Mouse (Mus musculus) forebrain, embryonic 11.5 days (tissue): ENCODE measurements at regions not wholly inside any gene's neighbourhood (a gene's known extent, or its start where the extent isn't known, plus 50 kb on each side); places are given as distances from the start of the nearest gene placed in this dataset.

Source experiments
- ATAC-seq: fragments of 200-750 bp; cut with Nextera tagmentation; replicated peaks from 2 replicates; pipeline ENCODE4 v1.8.0; 2017; ENCODE audit warnings: moderate TSS enrichment; ENCODE audit not compliant: low FRiP score
- DNase-seq: peaks from one replicate; pipeline ENCODE4 v3.0.0-alpha.2; 2017; ENCODE audit warnings: low spot score
- H3K27ac ChIP-seq: fragments of 300-500 bp; sonication (generic); 2 replicates; pipeline ENCODE4 v1.5.1; 2014; ENCODE audit warnings: low read depth, low read length
- H3K27me3 ChIP-seq: fragments of 300-500 bp; sonication (generic); 2 replicates; pipeline ENCODE4 v1.6.1; 2014; ENCODE audit warnings: mild to moderate bottlenecking, low read length, mixed read lengths; ENCODE audit not compliant: control insufficient read depth, insufficient read depth
- H3K36me3 ChIP-seq: fragments of 300-500 bp; sonication (generic); 2 replicates; pipeline ENCODE4 v1.6.1; 2014; ENCODE audit warnings: mild to moderate bottlenecking, low read length, moderate library complexity, mixed read lengths; ENCODE audit not compliant: control insufficient read depth, insufficient read depth
- H3K4me1 ChIP-seq: fragments of 300-500 bp; sonication (generic); replicated peaks from 2 replicates; pipeline ENCODE4 v1.6.1; 2014; ENCODE audit warnings: low read length, mixed read lengths; ENCODE audit not compliant: control insufficient read depth, insufficient read depth
- H3K4me2 ChIP-seq: fragments of 300-500 bp; sonication (generic); 2 replicates; pipeline ENCODE4 v1.6.1; 2014; ENCODE audit warnings: low read depth, mild to moderate bottlenecking, low read length, moderate library complexity, mixed read lengths; ENCODE audit not compliant: severe bottlenecking
- H3K4me3 ChIP-seq: fragments of 300-500 bp; sonication (generic); 2 replicates; pipeline ENCODE4 v1.5.1; 2014; ENCODE audit warnings: low read depth, low read length
- H3K9ac ChIP-seq: fragments of 300-500 bp; sonication (generic); 2 replicates; pipeline ENCODE4 v1.6.1; 2014; ENCODE audit warnings: low read length
- H3K9me3 ChIP-seq: fragments of 300-500 bp; sonication (generic); 2 replicates; pipeline ENCODE4 v1.6.1; 2016; ENCODE audit warnings: low read length, mixed read lengths; ENCODE audit not compliant: control insufficient read depth
- WGBS: fragments of 180-500 bp; shearing (Covaris S2); extraction: QIAGEN DNeasy Blood & Tissue Kit; methylation state at CpG from one replicate; pipeline ENCODE4 v1.1.7; 2014; 5-methylcytosine and 5-hydroxymethylcytosine counted together

DNA sequence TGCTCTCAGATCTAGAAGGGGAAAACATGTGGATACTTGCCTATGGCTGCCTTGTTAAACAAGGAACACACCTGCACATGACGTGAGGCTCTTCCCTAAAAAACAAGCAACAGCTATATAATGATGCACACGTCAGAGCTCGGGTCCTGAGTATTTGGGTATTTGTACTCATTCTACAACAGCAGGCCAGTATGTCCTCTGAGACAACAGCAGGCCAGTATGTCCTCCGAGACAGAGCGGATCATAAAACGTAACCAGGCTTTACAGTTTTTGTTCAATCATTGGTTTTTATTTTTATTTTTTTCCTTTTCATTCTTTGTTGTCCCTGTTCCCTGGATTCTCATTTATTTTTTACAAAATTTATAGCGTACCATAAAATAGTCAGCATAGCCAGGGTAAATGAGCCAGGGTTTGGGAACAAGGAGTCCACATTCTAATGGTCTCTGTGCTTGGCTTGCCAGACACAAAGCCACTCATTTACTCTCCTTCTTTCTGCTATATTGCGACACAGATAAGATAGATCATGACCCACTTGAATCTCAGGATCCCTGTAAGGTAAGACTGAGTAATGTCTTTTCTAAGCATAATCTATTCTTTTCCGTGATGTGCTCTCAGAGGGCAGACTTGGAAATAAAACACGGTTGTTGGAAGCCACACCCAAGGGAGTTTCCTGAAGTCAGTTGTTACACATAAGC, 111.8 kb downstream of the Avpr1a start:
- WGBS, result 87% methylated on average over 10 of the region's 10 CpGs
- H3K4me1 ChIP-seq, result no peaks in the 10 kb centered on the region
- no peaks in the 10 kb centered on the region for H3K27me3 ChIP-seq
- H3K4me2 ChIP-seq, result no peak overlapping the region
- no peak for DNase-seq
- H3K9me3 ChIP-seq, result no peaks in the 10 kb centered on the region
- no peak overlapping the region for H3K27ac ChIP-seq
- ATAC-seq, result no peak
- no peak overlapping the region for H3K4me3 ChIP-seq
- H3K9ac ChIP-seq, result no peak overlapping the region
- no peaks in the 10 kb centered on the region for H3K36me3 ChIP-seq

DNA sequence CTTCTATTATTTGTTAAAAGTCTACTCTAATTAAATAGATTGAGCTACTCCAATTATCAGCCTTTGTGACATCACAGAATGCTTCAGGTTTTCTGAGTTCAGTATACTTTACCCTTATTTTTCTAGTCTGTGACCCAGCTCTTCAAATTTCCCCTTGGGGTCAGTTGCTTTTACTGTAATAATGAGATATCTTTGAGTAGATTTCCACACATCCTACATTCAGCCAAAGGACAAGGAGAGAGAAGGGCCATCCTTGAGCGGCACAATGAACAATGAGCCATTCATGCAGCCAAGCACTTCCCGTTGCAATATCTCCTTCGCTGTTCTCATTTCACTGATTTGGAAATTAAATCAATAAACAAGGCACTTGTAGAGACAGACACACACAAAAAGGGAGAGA, 113.6 kb downstream of the Avpr1a start:
- Histone ChIP-seq H3K9me3 (no peaks in the 10 kb centered on the region), H3K27me3 (no peaks in the 10 kb centered on the region), H3K4me1 (no peaks in the 10 kb centered on the region), H3K27ac (no peak overlapping the region), H3K4me2 (no peak overlapping the region), H3K36me3 (no peaks in the 10 kb centered on the region), H3K4me3 (no peak overlapping the region), H3K9ac (no peak overlapping the region)
- 66% methylated on average over 3 of the region's 3 CpGs for WGBS
- no peak for ATAC-seq
- DNase-seq, result no peak

DNA sequence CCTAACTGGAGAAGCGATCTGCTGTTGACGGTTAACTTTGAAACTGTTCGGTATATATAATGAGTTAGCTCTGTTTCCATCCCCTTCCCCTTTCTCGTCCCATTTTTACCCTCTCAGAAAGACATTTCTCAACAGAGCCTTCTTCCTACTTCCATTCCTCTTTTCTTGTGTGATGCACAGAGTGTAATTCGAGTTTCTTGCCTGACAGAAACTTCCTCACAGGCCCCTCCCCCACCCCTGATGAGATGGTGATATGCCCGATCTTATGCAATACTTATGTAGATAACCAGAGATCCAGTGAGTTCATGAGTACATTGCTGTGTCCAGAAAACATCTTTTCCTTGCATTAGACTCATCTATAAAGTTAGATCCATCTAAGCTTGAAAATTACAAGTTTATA, 114.2 kb downstream of the Avpr1a start:
- 80% methylated on average over 6 of the region's 6 CpGs for WGBS
- no peak overlapping the region for H3K4me2 ChIP-seq
- H3K9ac ChIP-seq, result no peak overlapping the region
- H3K27ac ChIP-seq, result no peak overlapping the region
- no peaks in the 10 kb centered on the region for H3K9me3 ChIP-seq
- no peaks in the 10 kb centered on the region for H3K27me3 ChIP-seq
- no peak overlapping the region for H3K4me3 ChIP-seq
- no peak for DNase-seq
- H3K36me3 ChIP-seq, result no peaks in the 10 kb centered on the region
- H3K4me1 ChIP-seq, result no peaks in the 10 kb centered on the region
- ATAC-seq, result no peak

DNA sequence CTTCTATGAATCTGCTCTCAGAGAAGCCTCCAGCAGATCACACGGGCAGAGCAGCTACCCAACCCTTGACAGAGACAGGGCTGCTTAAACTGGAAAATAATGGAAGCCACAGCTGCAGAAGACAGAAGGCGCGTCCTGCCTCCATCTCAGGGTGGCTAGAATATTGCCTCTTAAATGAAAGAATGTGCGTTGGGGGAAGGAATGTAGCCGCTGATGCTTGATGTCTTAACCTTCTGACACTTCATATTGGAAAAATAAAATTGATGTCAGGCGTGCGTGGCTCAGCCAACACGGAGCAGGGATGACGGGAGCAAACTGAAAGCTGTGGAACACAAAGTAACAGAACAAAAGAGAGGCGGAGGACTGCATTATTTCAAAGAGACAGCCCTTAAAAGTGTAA, 114.6 kb upstream of the Ppm1h start:
- no peaks in the 10 kb centered on the region for H3K9me3 ChIP-seq
- DNase-seq, result no peak
- H3K27me3 ChIP-seq, result no peaks in the 10 kb centered on the region
- H3K36me3 ChIP-seq, result no peaks in the 10 kb centered on the region
- H3K27ac ChIP-seq, result no peak overlapping the region
- no peaks in the 10 kb centered on the region for H3K4me1 ChIP-seq
- H3K4me3 ChIP-seq, result no peak overlapping the region
- 62% methylated on average over 10 of the region's 10 CpGs for WGBS
- no peak overlapping the region for H3K9ac ChIP-seq
- no peak for ATAC-seq
- no peak overlapping the region for H3K4me2 ChIP-seq

DNA sequence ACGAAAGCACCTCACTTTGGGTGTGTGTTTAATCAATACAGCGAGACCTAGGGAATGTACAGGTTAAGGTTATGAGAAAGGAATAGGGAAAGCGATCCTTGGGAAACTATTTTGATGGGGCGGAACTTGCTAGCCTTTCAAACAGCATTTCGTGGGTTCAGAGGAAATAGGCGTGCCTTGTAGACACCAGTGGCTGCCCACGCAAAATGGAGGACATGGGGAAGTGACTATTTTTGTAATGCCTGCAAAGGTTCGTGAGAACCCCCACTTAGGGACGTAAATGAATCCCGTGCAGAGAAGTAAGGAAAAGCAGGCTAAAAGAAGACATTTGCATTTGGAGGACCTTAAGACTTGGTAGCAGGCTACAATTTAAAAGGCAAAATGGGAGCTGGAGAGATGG, 114.1 kb upstream of the Ppm1h start:
- H3K36me3 ChIP-seq, result no peaks in the 10 kb centered on the region
- H3K4me3 ChIP-seq, result no peak overlapping the region
- no peak overlapping the region for H3K9ac ChIP-seq
- no peaks in the 10 kb centered on the region for H3K4me1 ChIP-seq
- DNase-seq (no peak), ATAC-seq (no peak)
- no peaks in the 10 kb centered on the region for H3K27me3 ChIP-seq
- no peaks in the 10 kb centered on the region for H3K9me3 ChIP-seq
- no peak overlapping the region for H3K4me2 ChIP-seq
- H3K27ac ChIP-seq, result no peak overlapping the region
- WGBS, result 85% methylated on average over 10 of the region's 10 CpGs

DNA sequence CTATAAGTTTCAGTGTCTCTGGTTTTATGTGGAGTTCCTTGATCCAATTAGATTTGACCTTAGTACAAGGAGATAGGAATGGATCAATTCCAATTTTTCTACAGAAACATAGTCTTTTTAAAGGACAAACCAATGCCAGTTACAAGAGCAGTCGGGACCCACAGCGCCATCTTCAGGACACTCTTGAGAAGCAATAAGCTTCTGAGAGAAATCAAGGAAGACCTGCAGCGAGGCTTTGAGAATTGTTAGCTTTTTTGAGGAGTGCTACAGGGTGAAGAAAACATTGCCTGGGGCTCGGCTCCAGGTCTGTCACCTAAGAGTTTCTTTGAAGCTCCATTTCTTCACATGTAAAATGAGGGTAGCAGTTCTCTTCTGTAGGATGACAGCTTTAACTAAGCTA, 112.0 kb upstream of the Ppm1h start:
- H3K27ac ChIP-seq, result no peak overlapping the region
- no peaks in the 10 kb centered on the region for H3K4me1 ChIP-seq
- H3K27me3 ChIP-seq, result no peaks in the 10 kb centered on the region
- H3K9ac ChIP-seq, result no peak overlapping the region
- no peak for DNase-seq
- no peaks in the 10 kb centered on the region for H3K9me3 ChIP-seq
- no peak overlapping the region for H3K4me3 ChIP-seq
- no peaks in the 10 kb centered on the region for H3K36me3 ChIP-seq
- no peak for ATAC-seq
- 60% methylated on average over 4 of the region's 4 CpGs for WGBS
- H3K4me2 ChIP-seq, result no peak overlapping the region

DNA sequence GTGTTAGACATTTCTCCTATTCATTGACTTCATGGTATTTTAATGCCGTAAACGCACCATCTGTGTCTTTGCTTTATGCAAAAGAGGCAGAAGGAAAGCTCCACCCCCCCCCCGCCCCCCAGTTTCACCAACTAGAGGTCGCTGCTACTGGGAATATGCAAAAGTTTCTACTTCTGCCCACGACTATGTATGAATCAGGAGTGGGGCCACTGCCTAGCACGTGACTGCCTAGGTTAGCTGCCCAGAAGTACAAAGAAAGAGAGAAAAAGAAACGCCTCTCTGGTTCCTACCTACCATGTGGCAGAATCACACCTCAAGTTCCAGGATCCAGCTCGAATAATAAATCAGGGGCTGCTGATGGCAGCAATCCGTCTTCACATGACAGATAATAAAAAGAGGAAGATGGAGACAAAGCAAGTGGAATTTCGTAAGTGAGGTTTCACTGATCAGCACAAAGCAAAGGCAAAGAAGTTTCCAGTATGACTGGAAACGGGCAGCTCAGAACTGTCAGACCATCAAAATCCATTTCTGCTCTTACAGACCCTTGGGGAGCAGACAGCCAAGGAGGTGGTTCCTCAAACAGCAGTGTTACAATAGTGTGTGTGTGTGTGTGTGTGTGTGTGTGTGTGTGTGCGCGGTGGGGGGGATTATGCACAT, 108.9 kb upstream of the Ppm1h start:
- 85% methylated on average over 13 of the region's 13 CpGs for whole genome bisulfite sequencing
- no peak overlapping the region for H3K4me2 ChIP-seq
- DNase-seq (no peak), ATAC-seq (no peak)
- no peak overlapping the region for H3K9ac ChIP-seq
- no peaks in the 10 kb centered on the region for H3K27me3 ChIP-seq
- no peak overlapping the region for H3K4me3 ChIP-seq
- no peaks in the 10 kb centered on the region for H3K4me1 ChIP-seq
- no peaks in the 10 kb centered on the region for H3K9me3 ChIP-seq
- H3K27ac ChIP-seq, result no peak overlapping the region
- no peaks in the 10 kb centered on the region for H3K36me3 ChIP-seq

DNA sequence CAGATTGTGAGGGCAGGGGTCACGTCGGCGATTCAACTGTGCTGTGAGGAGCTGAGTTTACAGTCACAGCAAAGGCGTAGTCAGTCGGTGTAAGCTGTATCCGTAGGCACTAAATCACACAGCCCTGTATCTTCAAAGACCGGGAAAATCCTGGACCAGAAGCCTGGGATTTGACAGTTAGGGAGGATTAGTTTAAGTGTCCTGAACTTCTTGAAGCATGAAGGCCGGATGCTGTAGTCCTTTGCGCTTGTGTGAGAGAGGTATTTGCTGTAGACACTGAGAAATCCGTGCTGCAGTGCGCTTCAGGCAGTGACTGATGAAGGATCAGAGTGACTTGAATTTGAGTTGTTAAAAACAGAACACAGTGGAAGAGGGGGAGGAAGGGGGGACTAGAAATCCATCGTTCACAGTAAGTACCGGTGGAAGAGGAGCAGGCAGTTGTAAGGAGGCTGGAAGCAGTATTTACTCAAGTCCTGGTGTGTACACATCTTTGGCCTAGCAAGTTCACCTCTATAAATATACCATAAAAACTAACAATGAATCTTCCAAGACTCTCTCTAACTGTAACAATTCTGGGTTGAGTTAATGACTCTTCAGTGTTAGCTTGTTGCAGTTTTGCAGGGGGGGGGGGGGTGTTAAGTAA, 107.5 kb upstream of the Ppm1h start:
- no peak overlapping the region for H3K4me3 ChIP-seq
- ATAC-seq, result 0 out of 2 replicates have a peak, but pooled peaks have one; percentile 39
- no peaks in the 10 kb centered on the region for H3K9me3 ChIP-seq
- H3K4me1 ChIP-seq, result no peaks in the 10 kb centered on the region
- WGBS, result 29% methylated on average over 13 of the region's 13 CpGs
- no peak overlapping the region for H3K4me2 ChIP-seq
- H3K27me3 ChIP-seq, result no peaks in the 10 kb centered on the region
- H3K27ac ChIP-seq, result no peak overlapping the region
- no peak for DNase-seq
- H3K36me3 ChIP-seq, result no peaks in the 10 kb centered on the region
- no peak overlapping the region for H3K9ac ChIP-seq
